In the genomic region with DNA sequence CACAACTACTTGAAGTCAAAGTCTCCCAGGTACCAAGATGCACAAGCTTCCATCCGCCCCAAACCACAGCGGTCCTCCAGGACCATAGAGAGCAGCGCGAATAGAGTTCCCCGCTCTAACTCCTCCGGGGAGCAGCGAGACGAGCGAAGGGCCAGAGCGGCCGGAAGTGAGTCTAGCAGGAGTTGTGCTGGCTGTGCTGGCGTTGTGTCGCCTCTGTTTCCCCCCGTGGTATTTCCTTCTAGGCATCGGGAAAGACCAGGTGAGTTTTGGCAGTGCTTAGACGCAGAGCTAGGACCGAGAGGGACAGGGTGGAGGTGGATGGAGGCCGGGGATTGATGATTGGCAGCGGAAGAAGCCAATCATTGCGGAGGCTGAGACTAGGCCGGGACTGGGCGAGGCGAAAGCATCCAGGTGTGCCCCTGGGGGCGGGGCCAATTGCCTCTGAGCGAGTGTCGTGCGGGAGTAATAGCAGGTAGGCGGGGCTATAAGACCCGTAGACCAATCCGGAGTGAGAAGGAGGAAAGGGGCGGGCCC, we compare ENCODE assay signal across 8 mouse cellular contexts. TPM values are rescaled to one million over a fixed set of nuclear protein-coding genes. Genes with fewer than 3 reads are reported as not detected.
DNase-seq lines count a peak whose midpoint lies in the region; ATAC-seq lines count a peak whose summit lies in the region.

No protein-coding gene starts in this region.

- peaks cover 12% of the 10 kb centered on the region for H3K27me3 ChIP-seq in hindbrain, embryonic 11.5 days (ENCODE audit: control insufficient read depth, insufficient read depth, low read length)

- peak overlapping the region; percentile 64 for H3K9ac ChIP-seq in hindbrain, embryonic 11.5 days (ENCODE audit: low read depth, low read length)

- no peaks in the 10 kb centered on the region for H3K36me3 ChIP-seq in hindbrain, embryonic 11.5 days (ENCODE audit: control insufficient read depth, insufficient read depth, low read length)

- ATAC-seq in frontal cortex, adult (ENCODE audit: low TSS enrichment) = peak; percentile 75
- ATAC-seq in hindbrain, embryonic 11.5 days (ENCODE audit: low FRiP score) = peak; percentile 95

- peak; percentile 89 for DNase-seq in MEL-GATA-1-ER (ENCODE audit: extremely low read depth, low read depth)
- peak; percentile 97 for DNase-seq in cerebellum, adult 8-10 months
- peak; percentile 96 for DNase-seq in hindbrain, embryonic 11.5 days (ENCODE audit: low spot score)
- peak; percentile 89 to 94 for DNase-seq in layer of hippocampus, postnatal 10 days (ENCODE audit: low spot score in 2 of 2)
- DNase-seq in lung, postnatal 10 days = peak; percentile 95
- DNase-seq in ovary, postnatal 36 days (ENCODE audit: low spot score) = peak; percentile 94
- peak; percentile 97 for DNase-seq in thymus, postnatal 25 days

- 1% methylated on average over 31 of the region's 31 CpGs for WGBS in hindbrain, embryonic 11.5 days

- H3K9me3 ChIP-seq in hindbrain, embryonic 11.5 days (ENCODE audit: control insufficient read depth, low read length) = no peaks in the 10 kb centered on the region

- peak overlapping the region; percentile 55 for H3K4me3 ChIP-seq in hindbrain, embryonic 11.5 days (ENCODE audit: low read depth, low read length)

- H3K4me1 ChIP-seq in hindbrain, embryonic 11.5 days (replicated peaks; ENCODE audit: control insufficient read depth, insufficient read depth, low read length) = 0 out of 2 replicates have a peak, but pooled peaks cover 5% of the 10 kb centered on the region

- H3K27ac ChIP-seq in hindbrain, embryonic 11.5 days (ENCODE audit: low read depth, low read length) = peak overlapping the region; percentile 48; the same call in 1 of the 2 replicates

- peak overlapping the region; percentile 85 for H3K4me2 ChIP-seq in hindbrain, embryonic 11.5 days (replicated peaks; ENCODE audit: low read depth, low read length)

RNA-seq across cellular contexts. Expression of gene Ercc1, which starts 0.4 kb away (rescaled TPM):
- polyA plus RNA-seq in hindbrain, embryonic 11.5 days (2014; fragmentation: Nextera tagmentation; extraction: Ambion mirVana) = 108 and 112 TPM in 2 replicates
- 10 to 100 TPM; 43.1 to 43.9 TPM for total RNA-seq in layer of hippocampus, postnatal 10 days (2021)

RNA-seq across cellular contexts. Expression of gene Cd3eap, which starts 14.3 kb away (rescaled TPM):
- polyA plus RNA-seq in hindbrain, embryonic 11.5 days (2014; fragmentation: Nextera tagmentation; extraction: Ambion mirVana) = 14.7 and 15.2 TPM in 2 replicates
- 10 to 100 TPM; 17.6 to 18.1 TPM for total RNA-seq in layer of hippocampus, postnatal 10 days (2021)

RNA-seq across cellular contexts. Expression of gene Ppp1r13l, which starts 14.5 kb away (rescaled TPM):
- polyA plus RNA-seq in hindbrain, embryonic 11.5 days (2014; fragmentation: Nextera tagmentation; extraction: Ambion mirVana) = 3.2 and 5.0 TPM in 2 replicates
- 1 to 10 TPM; 3.4 to 4.5 TPM for total RNA-seq in layer of hippocampus, postnatal 10 days (2021)

RNA-seq across cellular contexts. Expression of gene Fosb, which starts 35.2 kb away (rescaled TPM):
- polyA plus RNA-seq in hindbrain, embryonic 11.5 days (2014; fragmentation: Nextera tagmentation; extraction: Ambion mirVana) = not detected in 2 replicates
- 1 to 10 TPM; 1.4 to 2.0 TPM for total RNA-seq in layer of hippocampus, postnatal 10 days (2021)

RNA-seq across cellular contexts. Expression of gene Ercc2, which starts 36.8 kb away (rescaled TPM):
- 7.7 and 8.7 TPM in 2 replicates for polyA plus RNA-seq in hindbrain, embryonic 11.5 days (2014; fragmentation: Nextera tagmentation; extraction: Ambion mirVana)
- total RNA-seq in layer of hippocampus, postnatal 10 days (2021) = 10 to 100 TPM; 33.8 to 33.9 TPM

Comparison
In these comparisons a context has a peak if more than half of its experiments do, and no peak if none do; other contexts are left out.
1. Peak in every context shown above with its lines: DNase-seq, ATAC-seq, H3K4me3 ChIP-seq and H3K27ac ChIP-seq.